Mouse (Mus musculus) gonadal fat pad, adult 2 months (tissue): ENCODE results near the gene D2hgdh. TPM values are rescaled to one million over a fixed set of nuclear protein-coding genes. Genes with fewer than 3 reads are reported as not detected.

Source experiments
- polyA plus RNA-seq: library from polyadenylated mRNA; depleted of rRNA; stranded (reverse); fragments of >200 nt; gene quantifications from 2 replicates; pipeline ENCODE4 v1.2.3, GENCODE M21; 2012; rRNA removed

D2hgdh gene
- polyA plus RNA-seq, 1 experiment = 27.7 TPM

Other genes with a start within 250 kb of the D2hgdh start
- gene Stk25, start 166.2 kb upstream of the D2hgdh start, polyA plus RNA-seq = 157 and 178 TPM in 2 replicates
- 41.9 and 48.6 TPM in 2 replicates for gene Bok, start 139.2 kb upstream of the D2hgdh start, polyA plus RNA-seq
- 49.6 and 60.7 TPM in 2 replicates for gene Atg4b, start 73.4 kb upstream of the D2hgdh start, polyA plus RNA-seq
- 35.5 and 39.0 TPM in 2 replicates for gene Thap4, start 70.0 kb upstream of the D2hgdh start, polyA plus RNA-seq
- 44.9 and 49.2 TPM in 2 replicates for gene Dtymk, start 23.0 kb upstream of the D2hgdh start, polyA plus RNA-seq
- 7.4 and 9.7 TPM in 2 replicates for gene Ing5, start 20.9 kb upstream of the D2hgdh start, polyA plus RNA-seq
- gene Gal3st2, start 36.4 kb downstream of the D2hgdh start, polyA plus RNA-seq = 0.51 TPM in 1 of 2 replicates, not detected in the other
- gene Gal3st2b, start 93.4 kb downstream of the D2hgdh start, polyA plus RNA-seq = 0.30 and 0.51 TPM in 2 replicates
- 0.01 and 0.05 TPM in 2 replicates for gene Gal3st2c, start 165.6 kb downstream of the D2hgdh start, polyA plus RNA-seq
- not detected in 2 replicates for gene Neu4, start 195.5 kb downstream of the D2hgdh start, polyA plus RNA-seq
- gene Pdcd1, start 227.6 kb downstream of the D2hgdh start, polyA plus RNA-seq = 0.18 TPM in 1 of 2 replicates, not detected in the other